Mouse (Mus musculus) midbrain, postnatal 0 days (tissue): ENCODE data around the gene Ggn. TPM values are rescaled to one million over a fixed set of nuclear protein-coding genes. Genes with fewer than 3 reads are reported as not detected.
"Not testable (repeated sequence)": the region's sequence is repeated elsewhere in the genome, so short reads cannot be mapped to it uniquely, and the experiment has no call there.

Experiments
- ATAC-seq: fragments of 200-750 bp; cut with Nextera tagmentation; 2 replicates; pipeline ENCODE4 v1.8.0; 2017; ENCODE audit warnings: moderate number of reproducible peaks, mild to moderate bottlenecking, moderate TSS enrichment, moderate library complexity; ENCODE audit not compliant: low FRiP score
- DNase-seq: peaks from one replicate; pipeline ENCODE4 v3.0.0-alpha.2; 2015; ENCODE audit warnings: low spot score
- H3K27ac ChIP-seq: fragments of 300-500 bp; sonication (generic); 2 replicates; pipeline ENCODE4 v1.5.1; 2014; ENCODE audit warnings: low read depth, mild to moderate bottlenecking, low read length, mixed read lengths
- H3K27me3 ChIP-seq: fragments of 300-500 bp; sonication (generic); 2 replicates; pipeline ENCODE4 v1.6.1; 2014; ENCODE audit warnings: low read length, control low read depth, mixed read lengths; ENCODE audit not compliant: insufficient read depth
- H3K36me3 ChIP-seq: fragments of 300-500 bp; sonication (generic); 2 replicates; pipeline ENCODE4 v1.6.1; 2014; ENCODE audit warnings: low read length, control low read depth, mixed read lengths; ENCODE audit not compliant: insufficient read depth
- H3K4me1 ChIP-seq: fragments of 300-500 bp; sonication (generic); 2 replicates; pipeline ENCODE4 v1.6.1; 2014; ENCODE audit warnings: mild to moderate bottlenecking, control low read depth, antibody characterized with exemption, low read length, mixed read lengths; ENCODE audit not compliant: insufficient read depth
- H3K4me2 ChIP-seq: fragments of 300-500 bp; sonication (generic); 2 replicates; pipeline ENCODE4 v1.6.1; 2014; ENCODE audit warnings: low read depth, mild to moderate bottlenecking, low read length, mixed read lengths; ENCODE audit not compliant: poor library complexity, severe bottlenecking
- H3K4me3 ChIP-seq: fragments of 300-500 bp; sonication (generic); 2 replicates; pipeline ENCODE4 v1.5.1; 2014; ENCODE audit warnings: low read depth, mild to moderate bottlenecking, low read length, moderate library complexity
- H3K9ac ChIP-seq: fragments of 300-500 bp; sonication (generic); replicated peaks from 2 replicates; pipeline ENCODE4 v1.6.1; 2014; ENCODE audit warnings: mild to moderate bottlenecking, low read length, moderate library complexity, mixed read lengths; ENCODE audit not compliant: poor library complexity, severe bottlenecking
- H3K9me3 ChIP-seq: fragments of 300-500 bp; sonication (generic); 2 replicates; pipeline ENCODE4 v1.6.1; 2016; ENCODE audit warnings: low read length, control low read depth
- CTCF ChIP-seq: IDR thresholded peaks from 2 replicates; pipeline ENCODE4 v1.5.1; 2016; ENCODE audit warnings: antibody characterized with exemption, mild to moderate bottlenecking
- WGBS: fragments of 180-500 bp; shearing (Covaris S2); extraction: QIAGEN DNeasy Blood & Tissue Kit; methylation state at CpG from one replicate; pipeline ENCODE4 v1.1.7; 2014; 5-methylcytosine and 5-hydroxymethylcytosine counted together
- polyA plus RNA-seq: library from polyadenylated mRNA; unstranded; fragments of >200 nt; fragmentation: Nextera tagmentation; extraction: Ambion mirVana; gene quantifications from 2 replicates; pipeline ENCODE4 v1.2.1, GENCODE M21; 2015
- total RNA-seq: library from RNA; depleted of rRNA; stranded (reverse); fragments of >200 nt; gene quantifications from 2 replicates; pipeline ENCODE4 v1.2.3, GENCODE M21; 2014

Ggn gene
- total and polyA plus RNA-seq, 2 experiments from 2014 or later: 0.35 to 0.49 TPM

DNA sequence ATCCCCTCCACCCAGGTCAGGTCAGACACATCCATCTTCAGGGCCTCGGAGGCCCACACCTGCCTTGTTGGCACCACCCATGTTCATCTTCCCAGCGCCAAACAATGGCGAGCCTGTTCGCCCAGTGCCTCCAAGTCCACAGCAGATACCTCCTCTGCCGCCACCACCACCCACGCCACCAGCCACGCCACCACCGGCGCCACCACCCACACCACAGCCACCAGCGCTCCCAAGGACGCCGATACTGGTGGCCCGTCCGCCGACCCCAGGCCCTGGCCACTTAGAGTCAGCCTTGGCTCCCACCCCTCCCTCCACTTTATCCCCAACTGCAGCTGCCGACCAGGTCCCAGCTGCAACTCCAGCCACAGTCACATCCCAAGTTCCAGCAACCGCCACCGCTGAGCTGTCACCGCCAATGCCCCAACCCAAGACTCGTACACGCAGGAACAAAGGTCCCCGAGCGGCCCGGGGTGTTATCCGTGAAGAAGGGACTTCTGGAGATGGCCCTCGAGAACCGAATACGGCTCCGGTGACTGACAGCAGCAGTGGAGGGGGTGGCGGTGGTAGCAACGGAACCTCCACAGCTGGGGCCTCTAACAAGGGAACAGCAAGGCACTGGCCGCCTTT is 2.5 kb downstream of the Ggn start:
- peak overlapping the region; percentile 77; the same call in 1 of the 2 replicates for H3K4me3 ChIP-seq
- DNase-seq (no peak), ATAC-seq (no peak)
- WGBS: 43% methylated on average over 32 of the region's 32 CpGs
- H3K27me3 ChIP-seq: peaks cover 25% of the 10 kb centered on the region
- no peaks in the 10 kb centered on the region for H3K9me3 ChIP-seq
- TF ChIP-seq CTCF: no peak
- H3K4me1 ChIP-seq: peaks cover 8% of the 10 kb centered on the region; the same call in 1 of the 2 replicates
- H3K36me3 ChIP-seq: peaks cover 39% of the 10 kb centered on the region
- no peak overlapping the region for H3K4me2 ChIP-seq
- H3K9ac ChIP-seq: no peak overlapping the region
- no peak overlapping the region for H3K27ac ChIP-seq

DNA sequence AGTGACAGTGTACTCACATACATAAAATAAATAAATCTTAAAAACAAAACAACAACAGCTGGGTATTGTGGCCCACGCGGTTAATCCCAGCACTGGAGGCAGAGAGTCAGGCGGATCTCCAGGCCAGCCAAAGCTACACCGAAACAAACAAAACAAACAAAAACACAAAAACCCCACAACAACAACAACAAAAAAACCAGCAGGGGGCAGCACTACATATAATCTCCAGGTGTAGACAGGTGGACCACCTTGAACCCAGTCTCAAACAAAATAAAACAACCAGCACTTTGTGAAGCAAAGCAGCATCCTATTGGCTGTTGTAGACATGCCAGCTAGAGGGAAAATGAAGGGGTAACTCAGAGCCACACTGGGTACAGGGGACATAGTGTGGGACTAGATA is 8.1 kb downstream of the Ggn start:
- WGBS: 89% methylated on average over 4 of the region's 4 CpGs
- H3K27ac ChIP-seq: no peak overlapping the region
- TF ChIP-seq CTCF: peak; percentile 46
- peaks cover 9% of the 10 kb centered on the region for H3K27me3 ChIP-seq
- no peak for ATAC-seq
- H3K4me3 ChIP-seq: no peak overlapping the region
- no peak for DNase-seq
- H3K9me3 ChIP-seq: no peaks in the 10 kb centered on the region
- H3K4me1 ChIP-seq: peaks cover 10% of the 10 kb centered on the region
- peaks cover 31% of the 10 kb centered on the region for H3K36me3 ChIP-seq
- no peak overlapping the region for H3K4me2 ChIP-seq
- no peak overlapping the region for H3K9ac ChIP-seq

DNA sequence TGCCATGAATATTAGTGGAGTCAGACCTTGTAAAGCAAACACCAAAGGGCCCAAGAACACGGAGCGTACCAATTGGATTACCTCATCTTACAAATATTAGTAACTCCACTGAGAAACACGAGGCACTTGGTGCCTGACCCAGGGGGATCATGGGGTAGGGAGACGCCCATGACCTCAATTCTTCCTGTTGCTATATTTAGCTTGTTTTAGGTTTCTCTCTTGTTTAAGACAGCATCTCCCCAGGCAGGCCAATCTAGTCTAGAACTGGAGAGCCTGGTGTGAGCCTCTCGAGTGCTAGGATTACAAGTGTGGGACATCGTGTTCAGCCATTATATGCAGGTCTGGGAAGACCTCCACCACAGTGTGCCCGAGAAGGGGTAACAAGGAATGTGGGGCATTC is 9.3 kb downstream of the Ggn start:
- Histone ChIP-seq H3K4me2 (peak overlapping the region; percentile 83), H3K4me1 (peaks cover 10% of the 10 kb centered on the region), H3K9ac (peak overlapping the region; percentile 77; the same call in 1 of the 2 replicates), H3K27me3 (no peaks in the 10 kb centered on the region), H3K9me3 (no peaks in the 10 kb centered on the region), H3K36me3 (peaks cover 18% of the 10 kb centered on the region), H3K27ac (no peak overlapping the region), H3K4me3 (peak overlapping the region; percentile 73)
- ATAC-seq (no peak), DNase-seq (no peak)
- WGBS: 46% methylated on average over 7 of the region's 7 CpGs
- TF ChIP-seq CTCF: no peak

DNA sequence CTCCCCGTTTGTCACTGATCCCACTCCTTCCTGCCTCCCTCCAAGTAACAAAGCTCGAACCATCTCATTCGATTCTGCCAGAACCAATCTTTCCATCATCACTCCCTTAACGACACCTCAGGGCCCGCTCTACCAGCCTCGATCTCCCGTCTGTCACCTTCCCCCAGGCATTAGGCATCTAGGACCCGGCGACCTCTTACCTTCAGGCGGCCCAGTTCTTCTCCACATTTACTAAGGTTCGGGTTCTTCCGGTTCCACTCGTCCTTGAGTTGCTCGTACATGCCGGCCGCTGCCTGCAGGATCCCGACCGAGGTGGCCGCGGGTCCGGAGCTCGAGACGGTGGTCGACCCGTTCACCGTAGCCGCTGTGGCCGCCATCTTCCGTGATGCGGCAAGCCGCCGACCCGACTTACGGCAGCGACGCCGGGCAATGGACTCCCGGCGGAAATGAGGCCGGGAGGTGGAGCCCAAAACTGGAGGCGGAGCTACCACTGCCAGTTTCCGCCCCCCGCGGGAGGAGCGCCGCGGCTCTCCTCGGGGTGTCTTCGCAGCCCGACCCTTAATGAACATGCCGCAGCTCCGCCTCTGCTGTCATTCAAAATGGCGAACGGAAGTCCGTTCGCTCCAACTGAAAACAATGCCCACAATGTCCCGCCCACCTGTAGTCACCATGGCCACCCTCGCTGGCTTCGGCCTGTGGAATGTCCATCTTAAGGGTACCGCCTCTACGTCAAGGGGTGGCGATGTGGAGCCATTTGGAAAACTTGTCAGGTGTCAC is 10.3 kb downstream of the Ggn start, which contains the start of gene Psmd8:
TSS of gene Psmd8 (minus strand) at position 625 of the 777 bp plus-strand sequence.
- Histone ChIP-seq H3K9ac (peak within 1 kb of the TSS; percentile 77), H3K36me3 (peaks cover 10% of the 10 kb centered on the region), H3K4me2 (peak within 1 kb of the TSS; percentile 83), H3K4me1 (peaks cover 10% of the 10 kb centered on the region), H3K9me3 (no peaks in the 10 kb centered on the region), H3K27ac (peak within 1 kb of the TSS; percentile 76), H3K4me3 (peak within 1 kb of the TSS; percentile 73), H3K27me3 (no peaks in the 10 kb centered on the region)
- under 1% methylated on average over 62 of the region's 62 CpGs for WGBS
- DNase-seq (peak; percentile 98), ATAC-seq (peak; percentile 94)
- peak; percentile 71 for TF ChIP-seq CTCF

DNA sequence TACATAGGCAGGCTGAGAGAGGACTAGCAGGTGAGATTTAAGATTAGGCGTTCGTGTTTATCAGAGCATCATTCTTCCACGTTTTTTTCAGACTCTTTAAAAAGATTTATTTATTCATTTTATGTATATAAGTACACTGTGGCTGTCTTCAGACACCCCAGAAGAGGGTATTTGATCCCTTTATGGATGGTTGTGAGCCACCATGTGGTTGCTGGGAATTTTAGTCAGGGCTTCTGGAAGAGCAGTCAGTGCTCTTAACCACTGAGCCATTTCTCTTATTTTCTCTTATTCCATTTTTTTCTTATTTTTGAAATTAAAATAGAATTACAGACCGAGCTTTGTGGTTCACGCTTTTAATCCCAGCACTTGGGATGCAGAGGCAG is 10.8 kb downstream of the Ggn start:
- Histone ChIP-seq H3K4me2 (peak overlapping the region; percentile 83), H3K27me3 (no peaks in the 10 kb centered on the region), H3K27ac (peak overlapping the region; percentile 45; the same call in 1 of the 2 replicates), H3K4me1 (peaks cover 10% of the 10 kb centered on the region), H3K9me3 (no peaks in the 10 kb centered on the region), H3K4me3 (peak overlapping the region; percentile 73), H3K9ac (no peak overlapping the region), H3K36me3 (peaks cover 4% of the 10 kb centered on the region)
- WGBS: 37% methylated on average over 5 of the region's 5 CpGs
- TF ChIP-seq CTCF: no peak; the same call in 1 of the 2 replicates
- peak; percentile 38 for ATAC-seq
- no peak for DNase-seq

DNA sequence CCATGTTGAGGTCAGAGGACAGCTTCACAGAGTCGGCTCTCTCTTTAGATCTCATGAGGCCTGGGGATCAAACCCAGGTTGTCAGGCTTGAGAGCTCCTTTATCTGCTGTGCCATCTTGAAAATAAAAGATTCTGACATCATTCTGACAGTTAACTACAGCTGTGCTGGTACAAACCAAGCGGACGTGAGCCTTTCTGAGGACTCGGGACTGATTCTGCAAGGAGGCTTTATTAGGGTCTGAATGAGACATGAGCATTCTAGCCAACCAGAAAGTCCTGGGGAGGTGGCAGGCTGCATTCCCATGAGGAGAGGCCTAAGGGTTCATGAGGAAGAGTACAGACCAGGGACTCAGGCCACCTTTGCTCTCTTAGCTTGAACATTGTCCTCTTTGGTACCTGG is 11.3 kb downstream of the Ggn start:
- H3K36me3 ChIP-seq, H3K4me2 ChIP-seq, H3K9ac ChIP-seq, H3K4me1 ChIP-seq, H3K9me3 ChIP-seq, ATAC-seq, H3K4me3 ChIP-seq, DNase-seq, H3K27ac ChIP-seq, H3K27me3 ChIP-seq: not testable (repeated sequence)
- 83% methylated on average over 4 of the region's 4 CpGs for WGBS

DNA sequence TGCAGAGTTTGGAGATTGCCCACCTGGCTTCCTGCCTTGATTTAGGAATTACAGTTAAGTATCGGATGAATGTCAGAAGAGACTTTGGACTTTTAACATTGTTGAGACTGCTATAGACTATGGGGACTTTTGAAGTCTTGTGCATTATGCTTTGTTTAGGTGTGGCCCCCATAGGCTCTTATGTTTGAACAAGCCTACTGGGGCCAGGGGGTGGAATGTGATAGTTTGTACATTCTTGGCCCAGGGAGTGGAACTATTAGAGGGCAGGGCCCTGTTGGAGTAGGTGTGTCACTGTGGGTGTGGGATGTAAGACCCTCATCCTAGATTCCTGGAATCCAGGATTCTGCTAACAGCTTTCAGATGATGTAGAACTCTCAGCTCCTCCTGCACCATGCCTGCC is 24.2 kb downstream of the Ggn start:
- 93% methylated on average over 1 of the region's 1 CpGs for WGBS
- not testable (repeated sequence) for H3K36me3 ChIP-seq, H3K27ac ChIP-seq, ATAC-seq, H3K9ac ChIP-seq, H3K9me3 ChIP-seq, H3K4me1 ChIP-seq, DNase-seq, H3K4me2 ChIP-seq, H3K27me3 ChIP-seq, H3K4me3 ChIP-seq
